Mouse (Mus musculus) layer of hippocampus, postnatal 10 days (tissue): Measurements from ENCODE around the gene Ms4a1. TPM values are rescaled to one million over a fixed set of nuclear protein-coding genes. Genes with fewer than 3 reads are reported as not detected.
A peak's percentile ranks its signal among the peaks of the same experiment; 100 is the strongest.
"Not testable (repeated sequence)": the region's sequence is repeated elsewhere in the genome, so short reads cannot be mapped to it uniquely, and the experiment has no call there.

Source experiments
- DNase-seq, 2 experiments: peaks; one replicate each; pipeline ENCODE4 v3.0.0; 2021; ENCODE audit warnings: low spot score in 2 of 2
- long read RNA-seq: library from polyadenylated mRNA; stranded (forward); transcript quantifications from one replicate; pipeline ENCODE4 v2.0.0, GENCODE M21; 2023
- total RNA-seq, 2 experiments: library from RNA; stranded (reverse); gene quantifications; 2 replicates each; pipeline ENCODE4 v1.2.3; 2021

The Ms4a1 gene
- under 1 TPM in 1 of 2 experiments, not detected in 1; 0.11 TPM for total RNA-seq
- long read RNA-seq, result 0 reads

GRCm38 (mm10) chr19:11266052-11266845 lies at the start of gene Ms4a1:
Gene Ms4a1, minus strand, starts transcription at chr19:11266241.
- DNase-seq, result no peak

- DNase-seq, result no peak
Measured at GRCm38 (mm10) chr19:11314354-11314753, 48.3 kb upstream of the Ms4a1 start, which contains the start of gene Ms4a14. Gene Ms4a14, minus strand, starts transcription at chr19:11314454.

DNA sequence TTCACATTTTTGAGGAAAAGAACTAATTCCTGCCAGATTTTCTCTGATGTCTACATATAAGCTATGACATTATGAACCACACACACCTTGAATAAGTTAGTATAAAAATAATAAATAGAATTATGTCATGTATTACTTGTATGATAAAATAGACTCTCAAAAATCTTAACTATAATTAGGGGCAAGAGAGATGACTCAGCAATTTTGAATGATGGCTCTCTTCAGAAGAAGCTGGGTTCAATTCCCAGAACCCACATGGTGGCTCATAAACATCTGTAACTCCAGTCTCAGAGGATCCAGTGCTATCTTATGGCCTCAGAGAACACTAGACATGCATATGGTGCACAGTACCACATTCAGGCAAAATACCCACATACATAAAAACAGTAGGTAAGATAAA lies 42.8 kb upstream of the Ms4a1 start:
- no peak for DNase-seq

- DNase-seq, result not testable (repeated sequence)
Measured at GRCm38 (mm10) chr19:11299529-11299928, 33.5 kb upstream of the Ms4a1 start.

GRCm38 (mm10) chr19:11298939-11299338 lies 32.9 kb upstream of the Ms4a1 start:
- no peak for DNase-seq

DNA sequence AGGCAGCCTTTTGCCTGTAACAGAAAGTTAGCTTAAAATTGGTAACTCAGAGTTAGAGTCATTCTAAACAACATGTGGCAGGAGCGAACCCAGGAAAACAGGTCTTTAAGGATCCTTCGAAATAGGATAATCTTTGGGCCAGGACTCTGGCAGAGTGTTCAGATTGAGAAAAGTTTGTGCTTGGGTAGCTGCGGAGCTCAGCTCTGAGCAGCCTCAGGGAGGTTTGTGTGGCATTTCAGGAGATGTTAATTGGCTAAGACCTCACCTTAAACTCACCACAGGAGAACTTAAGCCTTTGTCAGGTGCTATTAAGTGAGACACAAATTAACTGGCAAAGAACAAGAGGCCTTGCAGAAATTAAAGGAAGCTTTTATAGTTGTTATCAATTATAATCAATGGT lies 27.6 kb upstream of the Ms4a1 start:
- not testable (repeated sequence) for DNase-seq

DNA sequence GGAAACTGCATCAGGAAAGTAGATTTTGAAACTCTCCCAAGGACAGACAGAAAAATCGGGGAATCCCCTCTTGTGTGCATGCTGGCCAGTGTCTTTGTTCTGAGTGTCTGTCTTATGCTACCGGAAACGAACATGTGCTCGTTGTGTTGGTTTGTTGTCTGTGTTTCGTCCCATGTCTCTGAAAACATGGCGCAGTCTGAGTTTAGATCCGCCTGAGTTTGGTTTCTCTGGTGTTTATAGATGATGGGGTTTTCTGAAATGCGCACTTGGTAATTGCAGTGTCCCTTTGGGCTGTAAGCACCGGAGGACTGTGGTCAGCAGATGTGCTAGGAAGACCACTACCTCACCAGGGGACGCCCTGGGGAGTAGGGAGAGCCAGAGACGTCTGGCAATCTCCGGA lies 26.9 kb upstream of the Ms4a1 start:
- DNase-seq, result peak in 1 of 2 experiments; percentile 3

- DNase-seq, result no peak
Measured at GRCm38 (mm10) chr19:11283773-11284172, 17.7 kb upstream of the Ms4a1 start, which contains the start of gene Ms4a5. Gene Ms4a5, minus strand, starts transcription at chr19:11283873.

DNA sequence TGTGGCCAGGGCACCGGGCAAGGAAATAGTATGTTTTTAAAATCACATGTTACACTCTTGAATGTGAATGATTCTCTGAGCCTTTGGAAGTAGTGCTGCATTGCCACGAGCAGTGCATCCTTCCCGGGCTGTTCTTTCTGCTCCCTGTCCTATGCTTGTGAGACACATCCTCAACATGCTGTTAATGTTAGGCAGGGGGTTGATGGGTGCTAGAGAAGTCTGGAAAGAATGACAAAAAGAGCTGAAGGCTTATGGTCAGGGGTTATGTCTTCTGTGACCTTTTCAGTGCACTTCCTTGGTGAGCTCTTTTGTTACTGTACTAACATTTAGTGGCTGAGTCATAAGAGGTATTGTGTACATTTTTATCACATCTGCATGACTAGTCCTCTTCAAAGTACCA lies 14.2 kb upstream of the Ms4a1 start:
- no peak for DNase-seq

GRCm38 (mm10) chr19:11276431-11276830 lies 10.4 kb upstream of the Ms4a1 start:
- no peak for DNase-seq

- DNase-seq, result no peak
Measured at GRCm38 (mm10) chr19:11266956-11267355, 915 bp upstream of the Ms4a1 start.

GRCm38 (mm10) chr19:11264602-11265185 lies 1.3 kb downstream of the Ms4a1 start:
- no peak for DNase-seq

GRCm38 (mm10) chr19:11263549-11263948 lies 2.5 kb downstream of the Ms4a1 start:
- DNase-seq, result no peak

DNA sequence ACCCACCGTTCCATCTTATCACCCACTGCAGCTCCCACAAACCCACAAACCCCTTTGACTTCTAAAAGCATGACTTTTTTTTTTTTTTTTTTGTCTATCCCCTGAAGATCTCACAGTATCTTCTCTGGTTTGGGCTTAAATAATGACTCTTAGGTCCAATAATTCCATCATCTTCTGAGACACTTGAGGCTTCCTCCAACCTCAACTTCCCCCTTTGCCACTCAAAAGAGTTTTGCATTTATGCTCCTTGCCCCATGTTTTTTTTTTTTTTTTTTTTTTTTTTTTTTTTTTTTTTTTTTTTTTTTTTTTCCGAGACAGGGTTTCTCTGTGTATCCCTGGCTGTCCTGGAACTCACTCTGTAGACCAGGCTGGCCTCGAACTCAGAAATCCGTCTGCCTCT lies 3.1 kb downstream of the Ms4a1 start:
- DNase-seq, result not testable (repeated sequence)

GRCm38 (mm10) chr19:11261522-11261921 lies 4.5 kb downstream of the Ms4a1 start:
- no peak for DNase-seq

DNA sequence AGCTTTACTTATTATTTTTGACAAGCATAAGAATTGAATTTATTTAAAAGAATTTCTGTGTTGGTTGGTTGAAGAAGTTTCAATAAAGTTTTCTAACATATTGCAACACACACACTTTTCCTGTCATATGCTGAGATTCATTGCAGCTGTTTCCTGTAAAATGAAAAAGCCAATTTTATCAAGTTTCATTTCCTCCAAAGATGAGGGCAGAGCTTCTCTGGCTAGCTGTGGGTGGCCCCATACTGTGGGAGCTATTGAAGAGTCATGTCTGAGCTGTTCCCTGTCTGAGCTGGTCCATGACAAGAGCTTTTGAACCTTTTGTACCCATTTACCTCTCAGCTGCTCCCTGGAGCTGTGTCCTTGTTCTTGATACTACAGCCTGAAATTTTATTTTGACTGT lies 21.8 kb downstream of the Ms4a1 start:
- DNase-seq, result no peak

DNA sequence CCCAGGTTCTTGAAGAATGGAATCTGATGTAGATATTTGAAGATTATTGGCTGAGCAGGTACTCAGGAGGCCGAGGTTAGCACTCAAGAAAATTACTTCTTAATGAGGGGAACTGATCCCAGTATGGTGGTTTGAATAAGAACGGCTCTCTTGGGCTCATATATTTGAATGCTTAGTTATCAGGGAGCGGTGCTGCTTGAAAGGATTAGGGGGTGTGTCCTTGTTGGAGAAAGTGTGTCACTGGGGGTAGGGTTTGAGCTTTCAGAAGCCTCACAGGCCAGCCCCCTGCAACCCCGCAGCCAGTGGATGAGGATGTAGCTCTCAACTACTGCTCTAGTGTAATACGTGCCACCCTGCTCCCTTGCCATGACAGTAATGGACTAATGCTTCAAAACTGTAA lies 23.5 kb downstream of the Ms4a1 start:
- no peak for DNase-seq

DNA sequence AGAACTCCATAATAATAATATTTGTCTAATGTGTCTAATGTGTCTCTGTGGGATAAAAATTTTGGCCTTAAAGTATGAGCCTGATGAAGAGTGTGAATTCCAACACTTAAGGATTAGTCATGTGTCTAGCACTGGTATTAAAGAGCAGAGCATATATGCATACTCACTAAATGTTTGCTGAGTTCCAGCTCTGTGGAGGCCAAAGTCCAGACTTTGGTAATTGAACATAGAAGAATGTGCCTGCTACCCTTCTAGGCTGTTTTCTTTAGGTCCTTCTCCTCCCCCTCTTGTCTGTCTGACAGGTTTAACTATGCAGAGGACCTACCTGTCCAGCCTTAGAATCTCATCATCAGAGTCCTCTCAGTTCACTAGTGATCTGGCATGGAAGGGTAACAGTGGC lies 30.2 kb downstream of the Ms4a1 start:
- no peak for DNase-seq

GRCm38 (mm10) chr19:11234921-11235735 lies 30.9 kb downstream of the Ms4a1 start:
- DNase-seq, result no peak

GRCm38 (mm10) chr19:11234244-11234643 lies 31.8 kb downstream of the Ms4a1 start:
- no peak for DNase-seq

- no peak for DNase-seq
Measured at GRCm38 (mm10) chr19:11232348-11232747, 33.7 kb downstream of the Ms4a1 start, which contains the start of gene Ms4a12. Gene Ms4a12, minus strand, starts transcription at chr19:11232448.
